Mouse (Mus musculus) layer of hippocampus, adult 9-10 months (tissue): ENCODE measurements around the gene Ppp3r1.
A peak's percentile ranks its signal among the peaks of the same experiment; 100 is the strongest.
"Not testable (repeated sequence)": the region's sequence is repeated elsewhere in the genome, so short reads cannot be mapped to it uniquely, and the experiment has no call there.

Experiments
- DNase-seq: peaks from one replicate; pipeline ENCODE4 v3.0.0; 2022; ENCODE audit warnings: low spot score

Gene Ppp3r1

GRCm38 (mm10) chr11:17200936-17201335, 41.9 kb downstream of the Ppp3r1 start:
- DNase-seq = no peak

GRCm38 (mm10) chr11:17202481-17202880, 43.4 kb downstream of the Ppp3r1 start:
- no peak for DNase-seq

- DNase-seq = peak; percentile 93
Observed at GRCm38 (mm10) chr11:17211258-17212140, 52.4 kb downstream of the Ppp3r1 start, which contains the start of gene Pno1. Gene Pno1 (minus strand): TSS chr11:17211568.

GRCm38 (mm10) chr11:17212141-17212495, 53.1 kb downstream of the Ppp3r1 start:
- DNase-seq = no peak

GRCm38 (mm10) chr11:17212903-17213509, 53.9 kb downstream of the Ppp3r1 start:
- no peak for DNase-seq

GRCm38 (mm10) chr11:17215475-17215874, 56.4 kb downstream of the Ppp3r1 start:
- no peak for DNase-seq

GRCm38 (mm10) chr11:17221126-17221525, 62.1 kb downstream of the Ppp3r1 start:
- no peak for DNase-seq

- DNase-seq = no peak
Observed at GRCm38 (mm10) chr11:17232792-17233191, 73.7 kb downstream of the Ppp3r1 start.

- no peak for DNase-seq
Observed at GRCm38 (mm10) chr11:17236449-17237037, 77.5 kb downstream of the Ppp3r1 start.

GRCm38 (mm10) chr11:17238598-17238997, 79.5 kb downstream of the Ppp3r1 start:
- DNase-seq = not testable (repeated sequence)

GRCm38 (mm10) chr11:17248715-17249114, 89.7 kb downstream of the Ppp3r1 start:
- DNase-seq = no peak
